Mouse (Mus musculus): Measurements from ENCODE around the gene Snx11. TPM values are rescaled to one million over a fixed set of nuclear protein-coding genes. Genes with fewer than 3 reads are reported as not detected.

Snx11 gene
- polyA plus RNA-seq, 1 experiment: 28.6 TPM

DNA sequence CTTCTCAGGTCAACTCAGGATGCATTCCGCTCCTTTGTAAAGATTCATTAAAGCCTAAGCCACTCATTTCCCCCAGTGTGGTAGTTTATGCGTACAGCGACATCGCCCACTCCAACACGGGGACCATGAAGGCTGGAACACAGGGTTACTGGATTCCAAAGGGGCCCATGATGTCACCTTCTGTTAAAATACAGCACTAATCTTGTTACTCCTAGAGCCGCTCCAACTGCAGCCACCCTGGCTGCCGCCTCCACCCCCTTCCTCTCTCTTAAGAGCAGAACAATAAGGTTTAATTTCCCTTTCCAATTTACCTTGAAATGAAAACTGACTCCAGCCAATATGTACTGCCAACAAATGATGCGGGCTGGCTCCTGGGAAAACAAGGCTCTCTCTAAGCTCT, 2.3 kb downstream of the Snx11 start:
- no peak overlapping the region for H3K4me3 ChIP-seq (ENCODE audit: extremely low read depth, insufficient read depth, insufficient read length)
- no peak for TF ChIP-seq POLR2A (IDR thresholded peaks at IDR 0.05; ENCODE audit: low read depth, low read length)
- TF ChIP-seq CTCF (IDR thresholded peaks at IDR 0.05; ENCODE audit: extremely low read depth, insufficient read depth, insufficient read length, insufficient replicate concordance): no peak
- H3K27ac ChIP-seq (ENCODE audit: insufficient read depth, low read length): peak overlapping the region; percentile 30; the same call in 1 of the 2 replicates
- DNase-seq (ENCODE audit: low read depth in 1 of 2, low spot score in 2 of 2): no peak
- H3K27me3 ChIP-seq (ENCODE audit: control insufficient read depth, insufficient read depth, low read length): no peaks in the 10 kb centered on the region
- WGBS: 84% methylated on average over 8 of the region's 8 CpGs
- H3K36me3 ChIP-seq (ENCODE audit: control insufficient read depth, insufficient read depth, low read length): peaks cover 25% of the 10 kb centered on the region
- H3K4me1 ChIP-seq (ENCODE audit: control insufficient read depth, insufficient read depth, insufficient read length): peaks cover 16% of the 10 kb centered on the region; the same call in 1 of the 2 replicates

GRCm38 (mm10) chr11:96774536-96774935, 2.8 kb downstream of the Snx11 start:
- peaks cover 16% of the 10 kb centered on the region; the same call in 1 of the 2 replicates for H3K4me1 ChIP-seq (ENCODE audit: control insufficient read depth, insufficient read depth, insufficient read length)
- 40% methylated on average over 3 of the region's 3 CpGs for WGBS
- H3K27ac ChIP-seq (ENCODE audit: insufficient read depth, low read length): peak overlapping the region; percentile 30; the same call in 1 of the 2 replicates
- peaks cover 26% of the 10 kb centered on the region for H3K36me3 ChIP-seq (ENCODE audit: control insufficient read depth, insufficient read depth, low read length)
- no peaks in the 10 kb centered on the region for H3K27me3 ChIP-seq (ENCODE audit: control insufficient read depth, insufficient read depth, low read length)
- peak; percentile 30 to 42 for DNase-seq (ENCODE audit: low read depth in 1 of 2, low spot score in 2 of 2)
- no peak overlapping the region for H3K4me3 ChIP-seq (ENCODE audit: extremely low read depth, insufficient read depth, insufficient read length)
- TF ChIP-seq POLR2A (IDR thresholded peaks at IDR 0.05; ENCODE audit: low read depth, low read length) (no peak), CTCF (IDR thresholded peaks at IDR 0.05; ENCODE audit: extremely low read depth, insufficient read depth, insufficient read length, insufficient replicate concordance) (no peak)

DNA sequence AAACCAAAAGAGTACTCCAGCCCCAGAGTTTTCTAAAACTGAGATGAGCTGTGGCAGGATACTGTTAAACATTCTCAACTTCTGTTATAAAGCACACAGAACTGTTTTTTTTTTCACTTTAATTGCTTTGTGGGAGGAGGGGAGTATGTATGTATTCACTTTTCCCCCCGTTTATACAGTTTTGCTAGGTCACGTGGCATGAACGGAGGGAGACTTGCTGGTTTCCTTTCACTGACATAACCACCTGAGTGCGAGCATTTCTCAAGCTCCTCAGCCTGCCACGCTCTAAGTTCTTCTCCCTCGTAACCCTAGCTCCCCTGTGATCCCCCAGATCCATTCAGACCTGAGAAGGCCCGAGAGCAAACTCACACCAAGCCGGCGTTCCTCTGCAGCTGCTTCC, 4.9 kb downstream of the Snx11 start:
- no peak for TF ChIP-seq POLR2A (IDR thresholded peaks at IDR 0.05; ENCODE audit: low read depth, low read length)
- TF ChIP-seq CTCF (IDR thresholded peaks at IDR 0.05; ENCODE audit: extremely low read depth, insufficient read depth, insufficient read length, insufficient replicate concordance): no peak
- 93% methylated on average over 9 of the region's 9 CpGs for WGBS
- Histone ChIP-seq H3K4me3 (ENCODE audit: extremely low read depth, insufficient read depth, insufficient read length) (no peak overlapping the region), H3K36me3 (ENCODE audit: control insufficient read depth, insufficient read depth, low read length) (peaks cover 39% of the 10 kb centered on the region), H3K4me1 (ENCODE audit: control insufficient read depth, insufficient read depth, insufficient read length) (peaks cover 16% of the 10 kb centered on the region; the same call in 1 of the 2 replicates), H3K27me3 (ENCODE audit: control insufficient read depth, insufficient read depth, low read length) (no peaks in the 10 kb centered on the region), H3K27ac (ENCODE audit: insufficient read depth, low read length) (no peak overlapping the region)
- no peak for DNase-seq (ENCODE audit: low read depth in 1 of 2, low spot score in 2 of 2)

- DNase-seq (ENCODE audit: low read depth in 1 of 2, low spot score in 2 of 2): no peak
- Histone ChIP-seq H3K4me1 (ENCODE audit: control insufficient read depth, insufficient read depth, insufficient read length) (peaks cover 11% of the 10 kb centered on the region; the same call in 1 of the 2 replicates), H3K4me3 (ENCODE audit: extremely low read depth, insufficient read depth, insufficient read length) (no peak overlapping the region), H3K27me3 (ENCODE audit: control insufficient read depth, insufficient read depth, low read length) (no peaks in the 10 kb centered on the region), H3K27ac (ENCODE audit: insufficient read depth, low read length) (no peak overlapping the region), H3K36me3 (ENCODE audit: control insufficient read depth, insufficient read depth, low read length) (peaks cover 39% of the 10 kb centered on the region)
- 94% methylated on average over 9 of the region's 9 CpGs for WGBS
- no peak for TF ChIP-seq CTCF (IDR thresholded peaks at IDR 0.05; ENCODE audit: extremely low read depth, insufficient read depth, insufficient read length, insufficient replicate concordance)
- TF ChIP-seq POLR2A (IDR thresholded peaks at IDR 0.05; ENCODE audit: low read depth, low read length): no peak
These were observed 5.9 kb downstream of the Snx11 start for GRCm38 (mm10) chr11:96771274-96771975.

DNA sequence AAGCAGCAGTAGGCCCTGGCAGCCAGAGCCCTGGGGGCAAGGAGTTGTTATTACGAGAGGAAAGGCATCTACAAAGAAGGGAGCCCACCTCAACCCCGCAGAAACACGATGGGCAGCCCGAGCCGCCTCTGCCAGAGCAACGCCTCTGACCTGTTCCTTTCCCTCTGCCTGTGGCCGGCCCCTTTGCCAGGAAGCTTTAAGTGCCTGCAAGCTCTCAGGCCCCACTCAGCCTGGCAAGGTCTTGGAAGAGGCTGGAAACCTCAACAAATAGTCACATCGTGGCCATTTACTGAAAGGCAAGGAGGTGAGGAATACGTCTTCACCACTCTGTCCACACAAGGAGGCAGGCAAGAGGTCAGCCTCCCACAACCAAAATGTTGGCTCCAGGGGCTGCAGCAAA, 9.1 kb downstream of the Snx11 start:
- Histone ChIP-seq H3K36me3 (ENCODE audit: control insufficient read depth, insufficient read depth, low read length) (peaks cover 42% of the 10 kb centered on the region), H3K4me3 (ENCODE audit: extremely low read depth, insufficient read depth, insufficient read length) (no peak overlapping the region), H3K27ac (ENCODE audit: insufficient read depth, low read length) (no peak overlapping the region), H3K4me1 (ENCODE audit: control insufficient read depth, insufficient read depth, insufficient read length) (peaks cover 9% of the 10 kb centered on the region; the same call in 1 of the 2 replicates), H3K27me3 (ENCODE audit: control insufficient read depth, insufficient read depth, low read length) (no peaks in the 10 kb centered on the region)
- DNase-seq (ENCODE audit: low read depth in 1 of 2, low spot score in 2 of 2): no peak
- TF ChIP-seq CTCF (IDR thresholded peaks at IDR 0.05; ENCODE audit: extremely low read depth, insufficient read depth, insufficient read length, insufficient replicate concordance): no peak
- no peak for TF ChIP-seq POLR2A (IDR thresholded peaks at IDR 0.05; ENCODE audit: low read depth, low read length)
- 84% methylated on average over 9 of the region's 9 CpGs for WGBS

DNA sequence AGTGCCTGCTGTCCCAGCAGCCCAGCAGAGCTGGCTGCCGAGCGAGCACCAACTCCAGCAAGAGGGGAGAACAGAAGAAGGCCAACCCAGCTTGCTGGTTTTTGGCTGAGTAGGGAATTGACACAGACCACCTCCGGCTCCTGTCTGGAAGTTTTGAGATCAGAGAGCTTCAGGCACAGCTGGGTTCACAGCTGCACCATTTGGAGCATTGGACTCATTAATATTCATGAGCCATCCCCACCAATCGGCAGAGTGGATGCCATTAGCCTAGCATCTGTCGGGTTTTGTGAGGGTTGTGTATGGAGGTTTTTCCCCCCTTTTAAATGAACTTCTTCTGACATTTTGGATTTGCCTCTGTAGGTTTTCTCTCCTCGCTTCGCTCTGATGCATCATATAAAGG, 10.3 kb downstream of the Snx11 start:
- TF ChIP-seq CTCF (IDR thresholded peaks at IDR 0.05; ENCODE audit: extremely low read depth, insufficient read depth, insufficient read length, insufficient replicate concordance): no peak
- no peak for TF ChIP-seq POLR2A (IDR thresholded peaks at IDR 0.05; ENCODE audit: low read depth, low read length)
- WGBS: 89% methylated on average over 7 of the region's 7 CpGs

DNA sequence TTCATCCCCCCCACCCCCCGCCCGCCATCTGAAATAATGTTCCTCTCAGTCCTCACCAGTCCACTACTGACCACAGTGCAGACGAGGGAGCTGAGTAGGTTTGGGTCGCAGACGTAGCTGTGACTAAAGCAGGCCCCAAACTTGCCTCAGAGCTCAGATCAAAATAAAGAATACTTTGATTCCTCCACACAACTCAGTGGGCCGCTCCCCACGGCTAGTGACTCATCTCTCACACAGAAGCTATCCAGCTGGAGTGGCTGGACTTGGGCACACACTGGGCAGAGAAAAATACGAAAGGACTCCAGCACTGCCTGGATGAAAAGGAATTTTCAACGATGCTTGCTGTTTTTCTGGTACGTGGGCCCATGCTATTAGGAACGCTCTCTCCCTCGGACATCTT, 10.8 kb downstream of the Snx11 start:
- 90% methylated on average over 12 of the region's 12 CpGs for WGBS
- no peak for DNase-seq (ENCODE audit: low read depth in 1 of 2, low spot score in 2 of 2)
- TF ChIP-seq CTCF (IDR thresholded peaks at IDR 0.05; ENCODE audit: extremely low read depth, insufficient read depth, insufficient read length, insufficient replicate concordance): no peak
- TF ChIP-seq POLR2A (IDR thresholded peaks at IDR 0.05; ENCODE audit: low read depth, low read length): no peak
- peaks cover 29% of the 10 kb centered on the region for H3K36me3 ChIP-seq (ENCODE audit: control insufficient read depth, insufficient read depth, low read length)
- H3K27ac ChIP-seq (ENCODE audit: insufficient read depth, low read length): no peak overlapping the region
- peaks cover 9% of the 10 kb centered on the region; the same call in 1 of the 2 replicates for H3K4me1 ChIP-seq (ENCODE audit: control insufficient read depth, insufficient read depth, insufficient read length)
- no peaks in the 10 kb centered on the region for H3K27me3 ChIP-seq (ENCODE audit: control insufficient read depth, insufficient read depth, low read length)
- H3K4me3 ChIP-seq (ENCODE audit: extremely low read depth, insufficient read depth, insufficient read length): no peak overlapping the region

More for the DNA sequence above, 10.3 kb downstream of the Snx11 start:
- Histone ChIP-seq H3K27me3 (ENCODE audit: control insufficient read depth, insufficient read depth, low read length) (no peaks in the 10 kb centered on the region), H3K4me1 (ENCODE audit: control insufficient read depth, insufficient read depth, insufficient read length) (peaks cover 9% of the 10 kb centered on the region; the same call in 1 of the 2 replicates), H3K27ac (ENCODE audit: insufficient read depth, low read length) (no peak overlapping the region), H3K4me3 (ENCODE audit: extremely low read depth, insufficient read depth, insufficient read length) (no peak overlapping the region), H3K36me3 (ENCODE audit: control insufficient read depth, insufficient read depth, low read length) (peaks cover 34% of the 10 kb centered on the region)
- no peak for DNase-seq (ENCODE audit: low read depth in 1 of 2, low spot score in 2 of 2)

Measured in spleen, adult 2 months (tissue).